Mouse (Mus musculus) neutrophil, adult 65 days (primary cell): ENCODE measurements around the gene Vwce. TPM values are rescaled to one million over a fixed set of nuclear protein-coding genes. Genes with fewer than 3 reads are reported as not detected.

Experiments
- total RNA-seq: library from RNA; stranded (reverse); gene quantifications from 2 replicates; pipeline ENCODE4 v1.2.4, GENCODE M21; 2023

Vwce gene
- total RNA-seq: 0.25 and 1.0 TPM in 2 replicates

DNA sequence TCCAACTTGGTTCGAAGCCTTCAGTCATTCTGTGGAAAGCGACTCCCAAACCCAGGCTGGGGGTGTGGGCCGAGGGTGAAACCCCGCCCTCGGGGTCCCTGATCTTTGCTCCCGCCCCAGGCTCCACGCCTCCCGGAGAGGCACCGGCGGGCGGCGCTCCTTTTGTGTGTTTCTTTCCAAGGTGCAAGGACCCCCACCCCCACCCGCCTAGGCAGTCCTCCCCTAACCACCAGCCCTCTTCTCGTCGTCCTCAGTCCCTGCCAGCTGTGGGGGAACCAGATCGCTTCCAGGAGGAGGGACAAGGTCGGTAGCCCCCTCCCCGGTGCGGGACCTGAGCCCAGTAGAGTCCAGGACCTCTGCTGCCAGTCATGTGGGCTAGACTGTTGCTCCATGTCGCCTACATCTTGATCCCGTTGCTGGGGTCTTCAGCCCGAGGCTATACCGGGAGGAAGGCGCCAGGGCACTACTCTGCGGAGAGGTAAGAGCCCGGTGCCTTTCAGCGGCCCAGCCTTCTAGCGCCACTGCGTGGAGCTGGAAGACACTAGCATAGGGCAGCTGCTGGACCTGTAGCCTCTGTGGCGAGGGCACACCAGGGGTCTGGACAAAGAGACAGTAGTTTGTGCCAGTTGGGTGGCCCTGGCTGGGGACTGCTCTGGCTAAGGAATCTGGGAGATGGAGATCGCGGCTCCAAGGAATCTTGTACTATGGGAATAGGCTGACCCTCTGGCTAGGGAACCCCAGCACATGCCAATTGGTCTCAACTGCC lies at the start of gene Vwce:
Gene Vwce, plus strand, starts transcription at position 108 of the 766 bp plus-strand sequence.

DNA sequence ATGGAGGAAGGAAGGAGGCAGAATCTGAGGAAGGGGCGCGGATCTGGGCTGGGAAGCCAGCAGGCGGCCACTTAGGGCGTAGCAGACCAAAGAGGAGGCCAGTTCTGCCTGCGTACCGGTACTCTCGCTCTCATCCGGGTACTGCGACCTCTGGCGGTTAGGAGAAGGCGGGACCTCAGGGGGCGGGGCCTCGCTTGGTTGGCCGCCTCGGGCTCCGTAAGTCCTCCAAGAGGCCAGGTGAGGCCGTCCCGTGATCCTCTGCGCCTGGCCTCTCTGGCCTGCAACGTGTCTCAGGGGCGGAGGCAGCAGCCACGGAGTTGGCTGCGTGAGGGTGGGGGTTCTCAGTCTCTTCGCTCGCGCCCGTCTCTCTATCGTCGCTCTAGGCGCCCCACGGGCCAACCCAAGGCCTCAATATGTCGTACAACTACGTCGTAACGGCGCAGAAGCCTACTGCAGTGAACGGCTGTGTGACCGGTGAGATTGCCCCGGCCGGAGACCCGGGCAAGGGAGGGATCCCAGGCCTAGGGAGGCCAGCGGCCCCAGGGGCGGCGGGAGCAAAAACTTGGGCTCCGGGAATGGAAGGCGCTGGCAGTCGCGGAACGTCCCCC lies 28.6 kb upstream of the Vwce start, which contains the start of the genes Ddb1 and Tkfc:
Gene Ddb1, plus strand, starts transcription at position 35 of the 608 bp plus-strand sequence.
Gene Tkfc, minus strand, starts transcription at position 362 of the 608 bp plus-strand sequence.

DNA sequence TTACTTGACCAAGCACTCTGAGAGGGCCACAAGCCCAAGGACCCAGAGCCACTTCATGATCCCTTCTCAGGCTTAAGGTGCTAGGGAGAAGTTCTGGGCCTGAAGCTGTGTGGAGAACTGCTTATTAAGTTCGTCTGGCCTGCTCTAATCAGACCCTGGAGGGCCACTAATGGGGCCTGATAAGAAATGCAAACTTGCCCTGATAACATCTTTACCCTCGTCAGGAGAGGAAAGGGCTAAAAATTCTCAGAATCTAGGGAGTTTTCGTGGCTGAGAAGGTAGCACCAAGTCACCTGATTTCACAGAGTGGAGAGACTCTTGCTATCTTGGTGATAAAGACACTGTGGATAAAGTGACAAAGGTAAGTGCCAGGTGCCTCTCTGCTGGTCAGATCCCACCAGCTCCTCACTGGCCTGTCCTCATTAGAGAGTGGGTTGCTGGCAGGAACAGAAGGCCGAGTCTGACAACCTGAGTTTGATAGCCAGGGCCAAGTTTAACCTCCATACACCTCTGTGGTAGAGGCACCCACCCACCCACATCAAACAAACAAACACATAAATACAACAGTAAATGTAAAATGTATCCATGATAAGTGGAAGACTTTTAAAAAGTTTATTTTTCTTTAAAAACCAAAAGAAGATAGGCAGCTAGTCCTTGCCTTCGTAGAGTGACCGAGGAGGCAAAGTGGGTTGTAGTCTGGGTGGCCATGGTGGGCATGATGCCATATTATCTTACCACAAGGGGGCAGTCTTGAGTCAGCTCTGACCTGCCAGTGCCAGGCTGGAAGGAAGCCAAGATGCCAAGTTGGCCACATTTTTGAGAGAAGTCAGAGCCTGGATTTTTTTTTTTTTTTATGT lies 44.1 kb downstream of the Vwce start, which contains the start of gene Pga5:
Gene Pga5, minus strand, starts transcription at position 157 of the 857 bp plus-strand sequence.

DNA sequence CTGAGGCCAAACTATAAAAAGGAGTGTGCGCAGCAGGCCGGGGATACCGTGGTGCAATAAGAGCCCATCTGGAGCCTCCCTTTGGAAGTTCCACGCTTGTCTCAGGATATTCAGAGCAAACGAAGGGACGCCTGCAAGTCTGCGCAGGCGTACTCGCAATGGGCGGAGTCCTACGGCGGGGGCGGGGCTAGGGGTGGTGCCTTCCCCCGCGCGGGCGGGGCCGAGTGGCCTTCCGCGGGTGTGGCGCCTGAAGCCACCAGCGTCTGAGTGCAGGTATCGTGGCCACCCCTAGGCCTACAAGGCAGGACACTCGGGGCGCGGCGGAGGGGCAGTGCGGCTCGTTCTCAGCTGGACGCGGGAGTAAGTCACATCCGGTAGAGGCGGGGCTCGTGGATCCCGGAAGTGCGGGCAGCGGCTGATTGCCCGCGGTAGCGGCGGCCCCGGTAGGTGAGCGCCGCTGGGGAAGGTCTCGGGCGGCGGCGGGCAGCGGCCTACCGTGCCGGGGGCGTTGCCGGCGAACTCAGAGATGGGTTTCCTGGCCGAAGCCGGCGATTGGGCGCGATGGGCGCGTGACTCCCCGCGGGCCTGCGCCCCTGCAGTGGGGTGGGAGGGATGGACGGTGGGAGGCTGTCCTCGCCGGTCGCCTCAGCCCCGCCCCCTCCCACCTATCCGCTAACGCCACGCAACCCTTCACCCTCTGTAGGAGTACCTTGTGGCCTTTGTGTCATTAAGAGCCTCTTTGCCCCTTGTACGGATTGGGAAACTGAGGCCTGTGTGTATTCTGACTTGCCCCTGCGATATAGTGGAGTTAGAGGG lies 54.7 kb downstream of the Vwce start, which contains the start of gene Vps37c:
Gene Vps37c, plus strand, starts transcription at position 199 of the 816 bp plus-strand sequence.

Other genes with a start within 250 kb of the Vwce start
- gene Syt7, start 245.1 kb upstream of the Vwce start, total RNA-seq: not detected in 2 replicates
- gene Lrrc10b, start 176.7 kb upstream of the Vwce start, total RNA-seq: not detected in 2 replicates
- gene Ppp1r32, start 151.3 kb upstream of the Vwce start, total RNA-seq: 3.4 and 3.9 TPM in 2 replicates
- 91.5 and 118 TPM in 2 replicates for gene Cpsf7, start 108.9 kb upstream of the Vwce start, total RNA-seq
- 31.8 and 37.5 TPM in 2 replicates for gene Sdhaf2, start 108.1 kb upstream of the Vwce start, total RNA-seq
- 45.2 and 52.3 TPM in 2 replicates for gene Tmem216, start 78.0 kb upstream of the Vwce start, total RNA-seq
- gene Cyb561a3, start 57.0 kb upstream of the Vwce start, total RNA-seq: 39.6 and 52.2 TPM in 2 replicates
- 5.4 and 6.8 TPM in 2 replicates for gene Tmem138, start 56.9 kb upstream of the Vwce start, total RNA-seq
- 76.8 and 83.0 TPM in 2 replicates for gene Ddb1, start 28.9 kb upstream of the Vwce start, total RNA-seq
- gene Tkfc, start 28.6 kb upstream of the Vwce start, total RNA-seq: 5.7 and 9.3 TPM in 2 replicates
- gene Pga5, start 43.9 kb downstream of the Vwce start, total RNA-seq: not detected in 2 replicates
- 52.3 and 63.6 TPM in 2 replicates for gene Vps37c, start 54.5 kb downstream of the Vwce start, total RNA-seq
- gene Cd5, start 104.8 kb downstream of the Vwce start, total RNA-seq: 0.84 and 1.2 TPM in 2 replicates
- 1.7 and 2.6 TPM in 2 replicates for gene Cd6, start 195.8 kb downstream of the Vwce start, total RNA-seq
- 218 and 238 TPM in 2 replicates for gene Slc15a3, start 205.5 kb downstream of the Vwce start, total RNA-seq
- 0.29 and 0.54 TPM in 2 replicates for gene Tmem132a, start 235.7 kb downstream of the Vwce start, total RNA-seq
- gene Tmem109, start 247.8 kb downstream of the Vwce start, total RNA-seq: 19.3 and 21.2 TPM in 2 replicates